Mouse (Mus musculus): ENCODE data around the gene Fam161a.
"Not testable (repeated sequence)": the region's sequence is repeated elsewhere in the genome, so short reads cannot be mapped to it uniquely, and the experiment has no call there.

Gene Fam161a

GRCm38 (mm10) chr11:23049642-23050041, 42.3 kb downstream of the Fam161a start:
- DNase-seq (ENCODE audit: low spot score in 2 of 2): no peak

GRCm38 (mm10) chr11:23052353-23052752, 45.0 kb downstream of the Fam161a start:
- DNase-seq (ENCODE audit: low spot score in 2 of 2): no peak

- no peak for DNase-seq (ENCODE audit: low spot score in 2 of 2)
These were observed 55.8 kb downstream of the Fam161a start for GRCm38 (mm10) chr11:23063153-23063552.

DNA sequence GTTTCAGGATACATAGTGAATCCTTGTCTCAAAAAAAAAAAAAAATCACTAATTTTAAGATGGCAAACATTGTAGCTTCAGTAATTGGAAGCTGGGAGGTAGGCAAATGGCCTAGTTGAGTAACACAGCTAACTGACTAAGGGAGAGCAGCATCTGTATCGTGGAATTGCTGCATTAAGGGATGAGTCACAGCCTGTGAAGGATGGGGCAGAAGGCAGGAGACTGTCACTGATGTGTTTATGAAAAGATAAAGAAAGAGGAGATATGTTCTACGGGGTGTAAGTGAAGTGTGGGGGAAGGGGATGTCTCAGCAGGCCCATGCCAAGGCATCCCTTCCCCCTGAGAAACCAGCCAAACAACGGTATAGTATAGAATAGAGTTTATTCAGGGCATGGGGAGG, 56.5 kb downstream of the Fam161a start:
- no peak for DNase-seq (ENCODE audit: low spot score in 2 of 2)

DNA sequence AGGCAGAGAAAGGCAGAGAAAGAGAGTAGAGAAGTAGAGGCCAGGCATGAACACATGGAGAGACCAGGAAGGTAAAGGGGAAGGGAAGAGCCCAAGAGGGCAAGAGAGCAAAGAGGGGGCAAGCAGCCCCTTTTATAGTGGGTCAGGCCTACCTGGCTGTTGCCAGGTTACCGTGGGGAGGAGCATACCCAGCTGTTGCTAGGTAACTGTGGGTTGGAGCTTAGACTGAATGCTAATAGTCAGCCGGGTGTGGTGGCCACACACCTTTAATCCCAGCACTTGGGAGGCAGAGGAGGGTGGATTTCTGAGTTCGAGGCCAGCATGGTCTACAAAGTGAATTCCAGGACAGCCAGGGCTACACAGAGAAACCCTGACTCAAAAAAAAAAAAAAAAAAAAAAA, 56.9 kb downstream of the Fam161a start:
- DNase-seq (ENCODE audit: low spot score in 2 of 2): not testable (repeated sequence)

GRCm38 (mm10) chr11:23065167-23065668, 57.9 kb downstream of the Fam161a start:
- no peak for DNase-seq (ENCODE audit: low spot score in 2 of 2)

DNA sequence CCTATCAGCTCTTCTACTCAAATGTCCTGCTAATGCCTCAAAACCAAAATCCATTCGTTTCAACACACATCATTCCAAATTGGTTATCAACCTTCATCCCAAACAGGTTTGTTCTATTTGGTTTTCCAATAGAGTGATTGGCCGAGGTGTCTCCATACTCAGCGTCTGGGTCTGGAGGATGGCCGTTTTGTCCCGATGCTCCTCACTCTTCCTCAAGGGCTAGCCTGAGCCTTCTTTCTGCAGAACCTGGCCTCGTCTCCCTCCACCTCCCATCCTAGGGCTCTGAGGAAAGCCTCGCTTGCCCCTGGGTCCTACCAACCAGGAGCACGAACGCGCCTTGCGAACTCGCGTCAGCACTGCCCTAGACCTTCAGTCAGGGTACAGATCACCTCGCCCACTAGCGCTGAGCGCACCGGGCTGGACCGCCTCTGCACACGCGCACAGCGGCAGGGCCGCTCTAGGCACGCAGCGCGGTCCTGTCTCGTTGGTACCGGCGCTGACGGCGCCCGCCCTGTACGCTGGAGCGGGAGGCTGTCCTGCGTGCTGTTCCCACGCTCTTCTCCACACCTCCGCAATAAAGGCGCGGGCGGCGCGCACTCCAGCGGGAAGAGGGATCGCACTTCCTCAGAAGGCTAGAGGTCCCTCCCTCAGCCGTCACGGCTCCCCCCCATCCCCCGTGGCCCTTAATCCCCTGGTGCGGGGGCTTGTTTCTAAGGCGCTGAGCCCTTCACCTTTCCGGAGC, 60.2 kb downstream of the Fam161a start:
- DNase-seq (ENCODE audit: low spot score in 2 of 2): peak; percentile 82 to 86

- DNase-seq (ENCODE audit: low spot score in 2 of 2): no peak
These were observed 60.9 kb downstream of the Fam161a start for GRCm38 (mm10) chr11:23068201-23068600.

DNA sequence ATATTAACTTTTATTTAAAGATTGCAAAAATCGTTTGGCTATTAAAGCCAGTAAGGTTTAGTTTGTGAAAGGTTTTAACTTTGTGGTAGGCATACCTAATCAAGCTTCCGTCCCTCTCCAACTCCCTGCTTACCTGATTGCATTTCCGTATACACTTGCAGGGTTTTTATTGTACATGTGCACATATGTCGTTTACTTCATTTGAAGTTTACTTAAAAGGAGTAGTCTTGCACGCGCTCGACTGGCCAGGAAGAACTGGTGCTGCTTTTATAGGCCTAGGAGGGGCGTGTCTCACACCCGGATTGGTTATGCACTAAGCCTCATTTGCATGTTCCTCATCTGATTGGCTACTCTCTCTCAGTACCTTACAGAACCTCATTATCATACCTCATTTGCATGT, 61.7 kb downstream of the Fam161a start:
- not testable (repeated sequence) for DNase-seq (ENCODE audit: low spot score in 2 of 2)

DNA sequence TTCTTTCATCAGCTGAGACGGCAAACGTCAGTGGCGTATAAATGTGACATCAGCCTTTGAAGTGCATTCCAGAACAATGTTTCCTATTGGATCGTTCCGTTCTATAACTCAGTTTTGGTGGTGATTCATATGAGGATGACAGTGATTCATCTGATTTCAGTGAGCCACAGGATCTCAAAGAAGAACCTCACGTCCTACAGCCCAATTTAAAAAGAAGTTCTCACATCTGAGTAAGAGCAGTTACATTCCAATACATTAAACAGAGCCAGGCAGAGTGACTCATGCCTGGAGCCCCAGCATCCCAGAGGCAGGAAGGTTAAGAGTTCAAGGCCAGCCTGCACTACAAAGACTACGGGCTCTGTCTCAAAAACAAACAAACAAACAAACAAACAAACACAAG, 67.5 kb downstream of the Fam161a start:
- no peak for DNase-seq (ENCODE audit: low spot score in 2 of 2)

- no peak for DNase-seq (ENCODE audit: low spot score in 2 of 2)
These were observed 71.2 kb downstream of the Fam161a start for GRCm38 (mm10) chr11:23078541-23078940.

All from urinary bladder, postnatal 4 days (tissue).